10 mouse cellular contexts compared by ENCODE assay signal in genomic region chr2:33176921-33177320, GRCm38 (mm10). TPM values are rescaled to one million over a fixed set of nuclear protein-coding genes. Genes with fewer than 3 reads are reported as not detected.
DNase-seq lines count a peak whose midpoint lies in the region; ATAC-seq and TF ChIP-seq lines count a peak whose summit lies in the region.
"Had no signal": no experiment of that assay in that cellular context is flagged by ENCODE, and none has a peak within 500 bp of the region (broad histone marks: within the 10 kb centered on the region; RNA-seq: fewer than 3 reads in every experiment).

No protein-coding gene starts in this region.

- H3K27ac ChIP-seq in heart, embryonic 15.5 days, result peak overlapping the region; percentile 86
- peak overlapping the region; percentile 63; the same call in 1 of the 2 replicates for H3K27ac ChIP-seq in embryonic facial prominence, embryonic 10.5 days (replicated peaks)
- peak overlapping the region; percentile 70; the same call in 1 of the 2 replicates for H3K27ac ChIP-seq in limb, embryonic 10.5 days
- H3K27ac ChIP-seq: hindbrain, postnatal 0 days had no signal

- H3K9me3 ChIP-seq in heart, embryonic 15.5 days (replicated peaks), result no peaks in the 10 kb centered on the region
- H3K9me3 ChIP-seq in embryonic facial prominence, embryonic 10.5 days, result no peaks in the 10 kb centered on the region
- no peaks in the 10 kb centered on the region for H3K9me3 ChIP-seq in limb, embryonic 10.5 days (replicated peaks)

- no peak for DNase-seq in heart, postnatal 25 days (ENCODE audit: low spot score)
- DNase-seq in embryonic facial prominence, embryonic 10.5 days (ENCODE audit: low spot score), result no peak
- no peak for DNase-seq in limb, embryonic 10.5 days (ENCODE audit: low spot score)
- no peak for DNase-seq in spleen, postnatal 4 days (ENCODE audit: low spot score in 2 of 2)
- no peak for DNase-seq in spleen, postnatal 36 days (ENCODE audit: low spot score in 2 of 2)
- DNase-seq in ovary, postnatal 36 days (ENCODE audit: low spot score), result no peak

- no peaks in the 10 kb centered on the region for H3K79me2 ChIP-seq in C2C12 (ENCODE audit: control insufficient read depth, insufficient read depth)

- no peaks in the 10 kb centered on the region for H3K36me3 ChIP-seq in heart, embryonic 15.5 days
- no peaks in the 10 kb centered on the region for H3K36me3 ChIP-seq in C2C12 (ENCODE audit: control insufficient read depth, insufficient read depth)
- H3K36me3 ChIP-seq in embryonic facial prominence, embryonic 10.5 days (replicated peaks), result no peaks in the 10 kb centered on the region
- no peaks in the 10 kb centered on the region for H3K36me3 ChIP-seq in limb, embryonic 10.5 days

- ATAC-seq in heart, embryonic 15.5 days (replicated peaks; ENCODE audit: insufficient number of reproducible peaks, insufficient read depth, low FRiP score, low read depth), result no peak
- ATAC-seq: hindbrain, postnatal 0 days; lung, postnatal 0 days had no signal

- no peaks in the 10 kb centered on the region for H3K27me3 ChIP-seq in heart, embryonic 15.5 days
- no peaks in the 10 kb centered on the region for H3K27me3 ChIP-seq in C2C12 (ENCODE audit: control insufficient read depth, insufficient read depth, insufficient read length)
- H3K27me3 ChIP-seq in embryonic facial prominence, embryonic 10.5 days (replicated peaks; ENCODE audit: low read depth, poor library complexity, severe bottlenecking), result no peaks in the 10 kb centered on the region
- no peaks in the 10 kb centered on the region for H3K27me3 ChIP-seq in limb, embryonic 10.5 days (ENCODE audit: low read depth, poor library complexity, severe bottlenecking)

- no peak overlapping the region for H3K4me3 ChIP-seq in heart, embryonic 15.5 days
- no peak overlapping the region for H3K4me3 ChIP-seq in C2C12 (ENCODE audit: insufficient read depth, poor library complexity, severe bottlenecking)
- no peak overlapping the region for H3K4me3 ChIP-seq in embryonic facial prominence, embryonic 10.5 days
- H3K4me3 ChIP-seq in limb, embryonic 10.5 days, result no peak overlapping the region

- no peak overlapping the region for H3K4me2 ChIP-seq in heart, embryonic 15.5 days

- H3K79me3 ChIP-seq in C2C12 (ENCODE audit: low read depth), result no peaks in the 10 kb centered on the region

- intact Hi-C loops in heart, postnatal 25 days (cut with DNase I), result no loop called here

- TF ChIP-seq CTCF in C2C12 (IDR thresholded peaks at IDR 0.05; ENCODE audit: control insufficient read depth, insufficient read depth, insufficient read length), result no peak

- peaks cover 40% of the 10 kb centered on the region for H3K4me1 ChIP-seq in heart, embryonic 15.5 days (replicated peaks)
- H3K4me1 ChIP-seq in embryonic facial prominence, embryonic 10.5 days, result peaks cover 36% of the 10 kb centered on the region
- H3K4me1 ChIP-seq in limb, embryonic 10.5 days, result peaks cover 46% of the 10 kb centered on the region

- 55% methylated on average over 2 of the region's 2 CpGs for WGBS in heart, embryonic 15.5 days
- 75% methylated on average over 2 of the region's 2 CpGs for WGBS in embryonic facial prominence, embryonic 10.5 days
- WGBS in limb, embryonic 10.5 days, result 64% methylated on average over 2 of the region's 2 CpGs

- peak overlapping the region; percentile 35 for H3ac ChIP-seq in C2C12 (ENCODE audit: control insufficient read depth, insufficient read length, low read depth)

- no peak overlapping the region for H3K9ac ChIP-seq in heart, embryonic 15.5 days

TF ChIP-seq in C2C12, 6 proteins besides CTCF, POLR2A, EP300 and RAD21:
- TF ChIP-seq MYOD1 (IDR thresholded peaks at IDR 0.05; ENCODE audit: control insufficient read depth, insufficient read length, low read depth) (peak; percentile 12), FOSL1 (IDR thresholded peaks at IDR 0.05; ENCODE audit: insufficient read depth, low read length, poor library complexity, severe bottlenecking) (no peak)

RNA-seq across cellular contexts. Expression of gene Angptl2, which starts 38.9 kb away (rescaled TPM):
- polyA plus RNA-seq in heart, embryonic 15.5 days (2015; fragmentation: Nextera tagmentation; extraction: Ambion mirVana), result 59.1 and 77.0 TPM in 2 replicates
- 10 to 100 TPM; 47.9 to 78.9 TPM for total RNA-seq in heart, postnatal 25 days (2021)
- 162 TPM for polyA plus RNA-seq in C2C12 (2012; fragmentation: generic; extraction: Trizol)
- 30.1 and 33.8 TPM in 2 replicates for polyA plus RNA-seq in embryonic facial prominence, embryonic 10.5 days (2016; fragmentation: Nextera tagmentation; extraction: Ambion mirVana)
- 40.1 and 51.8 TPM in 2 replicates for polyA plus RNA-seq in limb, embryonic 10.5 days (2016; fragmentation: Nextera tagmentation; extraction: Ambion mirVana)

RNA-seq across cellular contexts. Expression of gene Garnl3, which starts 45.5 kb away (rescaled TPM):
- polyA plus RNA-seq in heart, embryonic 15.5 days (2015; fragmentation: Nextera tagmentation; extraction: Ambion mirVana), result 6.9 and 11.4 TPM in 2 replicates
- 1 to 10 TPM; 3.0 to 3.3 TPM for total RNA-seq in heart, postnatal 25 days (2021)
- 2.6 TPM for polyA plus RNA-seq in C2C12 (2012; fragmentation: generic; extraction: Trizol)
- 5.7 and 10.6 TPM in 2 replicates for polyA plus RNA-seq in embryonic facial prominence, embryonic 10.5 days (2016; fragmentation: Nextera tagmentation; extraction: Ambion mirVana)
- 8.6 and 9.4 TPM in 2 replicates for polyA plus RNA-seq in limb, embryonic 10.5 days (2016; fragmentation: Nextera tagmentation; extraction: Ambion mirVana)
